Mouse (Mus musculus): ENCODE results near the gene Klhl5. TPM values are rescaled to one million over a fixed set of nuclear protein-coding genes. Genes with fewer than 3 reads are reported as not detected.

The Klhl5 gene
- total and polyA plus RNA-seq, 3 experiments: 10.8 to 15.3 (median 12.9) TPM

GRCm38 (mm10) chr5:65069872-65070271 is 37.5 kb upstream of the Klhl5 start:
- no peaks in the 10 kb centered on the region for H3K36me3 ChIP-seq (ENCODE audit: control insufficient read depth, insufficient read depth, low read length)
- 87% methylated on average over 11 of the region's 11 CpGs for WGBS
- H3K27ac ChIP-seq: no peak overlapping the region
- H3K4me3 ChIP-seq: no peak overlapping the region
- no peak for TF ChIP-seq POLR2A (IDR thresholded peaks at IDR 0.05; ENCODE audit: insufficient read depth, low read depth, low read length)
- no peak for TF ChIP-seq EP300 (IDR thresholded peaks at IDR 0.05; ENCODE audit: insufficient read depth, low read depth, low read length)
- no peak for TF ChIP-seq CTCF (IDR thresholded peaks at IDR 0.05)
- H3K4me1 ChIP-seq (ENCODE audit: control insufficient read depth, insufficient read depth, low read length): no peaks in the 10 kb centered on the region
- intact Hi-C loops (cut with DNase I): no loop called here
- H3K27me3 ChIP-seq (ENCODE audit: control insufficient read depth, insufficient read depth, low read length): no peaks in the 10 kb centered on the region
- DNase-seq: no peak
- no peak overlapping the region for H3K9ac ChIP-seq (ENCODE audit: low read depth, low read length)
- no peaks in the 10 kb centered on the region for H3K79me2 ChIP-seq (replicated peaks; ENCODE audit: control insufficient read depth, insufficient read depth, low read length)

GRCm38 (mm10) chr5:65071689-65072118 is 35.6 kb upstream of the Klhl5 start:
- Histone ChIP-seq H3K4me3 (no peak overlapping the region), H3K9ac (ENCODE audit: low read depth, low read length) (no peak overlapping the region), H3K27me3 (ENCODE audit: control insufficient read depth, insufficient read depth, low read length) (no peaks in the 10 kb centered on the region), H3K79me2 (replicated peaks; ENCODE audit: control insufficient read depth, insufficient read depth, low read length) (no peaks in the 10 kb centered on the region), H3K27ac (no peak overlapping the region), H3K4me1 (ENCODE audit: control insufficient read depth, insufficient read depth, low read length) (no peaks in the 10 kb centered on the region), H3K36me3 (ENCODE audit: control insufficient read depth, insufficient read depth, low read length) (no peaks in the 10 kb centered on the region)
- intact Hi-C loops (cut with DNase I): no loop called here
- WGBS: 75% methylated on average over 6 of the region's 6 CpGs
- no peak for DNase-seq
- TF ChIP-seq EP300 (IDR thresholded peaks at IDR 0.05; ENCODE audit: insufficient read depth, low read depth, low read length) (no peak), CTCF (IDR thresholded peaks at IDR 0.05) (no peak)

DNA sequence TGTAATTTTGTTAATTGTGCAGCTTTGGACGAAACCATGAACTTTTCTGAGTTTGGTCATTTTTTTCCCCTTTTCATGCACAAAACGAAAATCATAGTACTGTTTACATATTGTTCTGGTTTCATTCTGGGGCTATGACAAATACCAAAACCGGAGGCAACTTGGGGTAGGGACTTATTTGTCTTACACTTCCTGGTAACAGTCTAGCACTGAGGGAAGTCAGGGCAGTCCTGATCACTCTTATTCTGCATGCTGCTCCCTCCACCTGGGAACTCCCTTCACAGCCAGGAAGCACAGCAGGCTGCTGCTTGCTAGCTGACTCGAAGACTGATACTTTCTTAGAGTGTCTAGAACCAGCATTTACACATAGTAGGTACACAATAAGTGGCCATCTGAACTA is 34.1 kb upstream of the Klhl5 start:
- intact Hi-C loops (cut with DNase I): no loop called here
- TF ChIP-seq CTCF (IDR thresholded peaks at IDR 0.05) (no peak), EP300 (IDR thresholded peaks at IDR 0.05; ENCODE audit: insufficient read depth, low read depth, low read length) (no peak), POLR2A (IDR thresholded peaks at IDR 0.05; ENCODE audit: insufficient read depth, low read depth, low read length) (no peak)
- no peak for DNase-seq
- Histone ChIP-seq H3K27ac (no peak overlapping the region), H3K27me3 (ENCODE audit: control insufficient read depth, insufficient read depth, low read length) (no peaks in the 10 kb centered on the region), H3K9ac (ENCODE audit: low read depth, low read length) (no peak overlapping the region), H3K4me3 (no peak overlapping the region), H3K79me2 (replicated peaks; ENCODE audit: control insufficient read depth, insufficient read depth, low read length) (no peaks in the 10 kb centered on the region), H3K36me3 (ENCODE audit: control insufficient read depth, insufficient read depth, low read length) (no peaks in the 10 kb centered on the region), H3K4me1 (ENCODE audit: control insufficient read depth, insufficient read depth, low read length) (no peaks in the 10 kb centered on the region)
- 65% methylated on average over 4 of the region's 4 CpGs for WGBS

GRCm38 (mm10) chr5:65074693-65075092 is 32.6 kb upstream of the Klhl5 start:
- Histone ChIP-seq H3K9ac (ENCODE audit: low read depth, low read length) (no peak overlapping the region), H3K79me2 (replicated peaks; ENCODE audit: control insufficient read depth, insufficient read depth, low read length) (no peaks in the 10 kb centered on the region), H3K27ac (no peak overlapping the region), H3K27me3 (ENCODE audit: control insufficient read depth, insufficient read depth, low read length) (no peaks in the 10 kb centered on the region), H3K36me3 (ENCODE audit: control insufficient read depth, insufficient read depth, low read length) (no peaks in the 10 kb centered on the region), H3K4me3 (no peak overlapping the region), H3K4me1 (ENCODE audit: control insufficient read depth, insufficient read depth, low read length) (no peaks in the 10 kb centered on the region; the same call in 1 of the 2 replicates)
- intact Hi-C loops (cut with DNase I): loop anchor here (1.0 to 2.0 kb wide), 2 partner anchors 138 to 168 kb away; no protein-coding TSS in a partner anchor
- WGBS: 61% methylated on average over 7 of the region's 7 CpGs
- DNase-seq: peak; percentile 22 to 53
- TF ChIP-seq EP300 (IDR thresholded peaks at IDR 0.05; ENCODE audit: insufficient read depth, low read depth, low read length): no peak
- peak; percentile 71 for TF ChIP-seq CTCF (IDR thresholded peaks at IDR 0.05)

DNA sequence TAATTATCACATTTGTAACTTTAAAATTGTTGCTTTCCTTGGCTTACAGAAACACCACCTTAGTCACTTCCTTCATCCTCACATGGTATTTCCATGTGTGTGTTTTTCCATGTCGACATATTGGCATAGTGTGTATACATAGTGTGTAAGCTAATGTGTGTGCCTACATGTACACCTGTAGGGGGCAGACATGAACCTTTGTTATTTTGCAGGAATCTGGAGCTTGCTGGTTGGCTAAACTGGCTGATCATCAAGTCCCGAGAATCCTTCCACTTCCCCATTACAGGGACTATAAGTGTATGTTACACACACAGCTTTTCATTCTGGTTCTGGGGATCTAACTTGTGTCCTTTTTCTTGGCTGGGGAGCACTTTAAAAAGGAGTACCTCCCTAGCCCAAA is 31.3 kb upstream of the Klhl5 start:
- Histone ChIP-seq H3K27ac (no peak overlapping the region), H3K4me3 (no peak overlapping the region), H3K4me1 (ENCODE audit: control insufficient read depth, insufficient read depth, low read length) (no peaks in the 10 kb centered on the region; the same call in 1 of the 2 replicates), H3K36me3 (ENCODE audit: control insufficient read depth, insufficient read depth, low read length) (no peaks in the 10 kb centered on the region), H3K9ac (ENCODE audit: low read depth, low read length) (no peak overlapping the region), H3K79me2 (replicated peaks; ENCODE audit: control insufficient read depth, insufficient read depth, low read length) (no peaks in the 10 kb centered on the region), H3K27me3 (ENCODE audit: control insufficient read depth, insufficient read depth, low read length) (no peaks in the 10 kb centered on the region)
- intact Hi-C loops (cut with DNase I): no loop called here
- WGBS: 52% methylated on average over 2 of the region's 2 CpGs
- TF ChIP-seq POLR2A (IDR thresholded peaks at IDR 0.05; ENCODE audit: insufficient read depth, low read depth, low read length) (no peak), EP300 (IDR thresholded peaks at IDR 0.05; ENCODE audit: insufficient read depth, low read depth, low read length) (no peak), CTCF (IDR thresholded peaks at IDR 0.05) (peak; percentile 57)
- no peak for DNase-seq

DNA sequence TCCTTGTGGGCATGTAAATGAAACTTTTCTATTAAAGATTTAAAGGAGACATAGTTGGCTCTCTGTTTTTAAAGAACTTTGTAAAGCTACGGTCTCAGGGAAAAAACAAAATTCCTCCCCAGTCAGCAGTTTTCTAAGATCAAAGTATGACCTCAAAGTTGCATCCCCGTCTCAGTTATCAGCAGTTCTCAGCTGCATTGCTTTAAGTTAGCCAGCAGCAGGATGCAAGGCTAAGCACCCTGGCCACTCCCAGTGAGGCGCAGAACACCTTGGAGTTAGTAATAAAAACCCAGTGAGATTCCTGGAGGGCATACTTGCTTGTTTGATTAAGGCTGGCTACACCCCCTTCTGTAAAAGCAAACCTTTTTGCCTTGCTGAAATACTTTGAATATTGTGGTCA is 30.6 kb upstream of the Klhl5 start:
- Histone ChIP-seq H3K27ac (no peak overlapping the region), H3K79me2 (replicated peaks; ENCODE audit: control insufficient read depth, insufficient read depth, low read length) (no peaks in the 10 kb centered on the region), H3K36me3 (ENCODE audit: control insufficient read depth, insufficient read depth, low read length) (no peaks in the 10 kb centered on the region), H3K9ac (ENCODE audit: low read depth, low read length) (no peak overlapping the region), H3K4me3 (no peak overlapping the region), H3K4me1 (ENCODE audit: control insufficient read depth, insufficient read depth, low read length) (no peaks in the 10 kb centered on the region; the same call in 1 of the 2 replicates), H3K27me3 (ENCODE audit: control insufficient read depth, insufficient read depth, low read length) (no peaks in the 10 kb centered on the region)
- no peak for DNase-seq
- intact Hi-C loops (cut with DNase I): no loop called here
- TF ChIP-seq CTCF (IDR thresholded peaks at IDR 0.05) (no peak), EP300 (IDR thresholded peaks at IDR 0.05; ENCODE audit: insufficient read depth, low read depth, low read length) (no peak), POLR2A (IDR thresholded peaks at IDR 0.05; ENCODE audit: insufficient read depth, low read depth, low read length) (no peak)
- WGBS: 61% methylated on average over 3 of the region's 3 CpGs
